Mouse (Mus musculus): Measurements from ENCODE around the gene Lrrc3c. TPM values are rescaled to one million over a fixed set of nuclear protein-coding genes. Genes with fewer than 3 reads are reported as not detected.

Gene Lrrc3c
- polyA plus RNA-seq, 1 experiment from 2014 or later = not detected

GRCm38 (mm10) chr11:98637501-98637900 is 39.4 kb downstream of the Lrrc3c start:
- H3K27ac ChIP-seq (ENCODE audit: low read length) = no peak overlapping the region
- no peaks in the 10 kb centered on the region for H3K27me3 ChIP-seq (ENCODE audit: control insufficient read depth, insufficient read depth, low read depth, low read length)
- WGBS = 68% methylated on average over 1 of the region's 1 CpGs
- H3K4me2 ChIP-seq (ENCODE audit: low read depth, low read length) = no peak overlapping the region
- ATAC-seq (ENCODE audit: low read depth) = no peak
- no peaks in the 10 kb centered on the region for H3K36me3 ChIP-seq (ENCODE audit: control insufficient read depth, insufficient read depth, low read length)
- H3K4me3 ChIP-seq (ENCODE audit: low read length) = no peak overlapping the region
- H3K9ac ChIP-seq (ENCODE audit: low read length) = no peak overlapping the region
- no peaks in the 10 kb centered on the region for H3K4me1 ChIP-seq (replicated peaks; ENCODE audit: control insufficient read depth, insufficient read depth, low read length)
- no peaks in the 10 kb centered on the region for H3K9me3 ChIP-seq (ENCODE audit: control insufficient read depth, low read length)

- Histone ChIP-seq H3K4me2 (ENCODE audit: low read depth, low read length) (no peak overlapping the region), H3K27me3 (ENCODE audit: control insufficient read depth, insufficient read depth, low read depth, low read length) (no peaks in the 10 kb centered on the region)
Observed at GRCm38 (mm10) chr11:98640091-98640490, 42.0 kb downstream of the Lrrc3c start.

GRCm38 (mm10) chr11:98644757-98645156 is 46.7 kb downstream of the Lrrc3c start:
- no peak overlapping the region for H3K27ac ChIP-seq (ENCODE audit: low read length)
- H3K9ac ChIP-seq (ENCODE audit: low read length) = no peak overlapping the region
- no peaks in the 10 kb centered on the region for H3K27me3 ChIP-seq (ENCODE audit: control insufficient read depth, insufficient read depth, low read depth, low read length)
- no peaks in the 10 kb centered on the region for H3K4me1 ChIP-seq (replicated peaks; ENCODE audit: control insufficient read depth, insufficient read depth, low read length)
- WGBS = 79% methylated on average over 3 of the region's 3 CpGs
- ATAC-seq (ENCODE audit: low read depth) = no peak
- no peaks in the 10 kb centered on the region for H3K9me3 ChIP-seq (ENCODE audit: control insufficient read depth, low read length)
- H3K4me3 ChIP-seq (ENCODE audit: low read length) = no peak overlapping the region
- H3K36me3 ChIP-seq (ENCODE audit: control insufficient read depth, insufficient read depth, low read length) = no peaks in the 10 kb centered on the region
- H3K4me2 ChIP-seq (ENCODE audit: low read depth, low read length) = no peak overlapping the region

More at GRCm38 (mm10) chr11:98640091-98640490, 42.0 kb downstream of the Lrrc3c start:
- no peak overlapping the region for H3K9ac ChIP-seq (ENCODE audit: low read length)
- H3K9me3 ChIP-seq (ENCODE audit: control insufficient read depth, low read length) = no peaks in the 10 kb centered on the region
- no peaks in the 10 kb centered on the region for H3K36me3 ChIP-seq (ENCODE audit: control insufficient read depth, insufficient read depth, low read length)
- no peak overlapping the region for H3K4me3 ChIP-seq (ENCODE audit: low read length)
- WGBS = 45% methylated on average over 5 of the region's 5 CpGs
- no peak overlapping the region for H3K27ac ChIP-seq (ENCODE audit: low read length)
- no peaks in the 10 kb centered on the region for H3K4me1 ChIP-seq (replicated peaks; ENCODE audit: control insufficient read depth, insufficient read depth, low read length)
- no peak for ATAC-seq (ENCODE audit: low read depth)

GRCm38 (mm10) chr11:98645946-98646345 is 47.9 kb downstream of the Lrrc3c start:
- H3K4me1 ChIP-seq (replicated peaks; ENCODE audit: control insufficient read depth, insufficient read depth, low read length) = no peaks in the 10 kb centered on the region
- 56% methylated on average over 2 of the region's 2 CpGs for WGBS

GRCm38 (mm10) chr11:98646459-98646858 is 48.4 kb downstream of the Lrrc3c start, which contains the start of gene Gsdma2:
Gene Gsdma2 (plus strand): TSS chr11:98646759.
- ATAC-seq (ENCODE audit: low read depth) = no peak
- Histone ChIP-seq H3K27ac (ENCODE audit: low read length) (no peak within 1 kb of the TSS), H3K9me3 (ENCODE audit: control insufficient read depth, low read length) (no peaks in the 10 kb centered on the region), H3K4me3 (ENCODE audit: low read length) (no peak within 1 kb of the TSS), H3K4me2 (ENCODE audit: low read depth, low read length) (no peak within 1 kb of the TSS), H3K36me3 (ENCODE audit: control insufficient read depth, insufficient read depth, low read length) (no peaks in the 10 kb centered on the region), H3K9ac (ENCODE audit: low read length) (no peak within 1 kb of the TSS), H3K27me3 (ENCODE audit: control insufficient read depth, insufficient read depth, low read depth, low read length) (no peaks in the 10 kb centered on the region), H3K4me1 (replicated peaks; ENCODE audit: control insufficient read depth, insufficient read depth, low read length) (no peaks in the 10 kb centered on the region)
- 43% methylated on average over 2 of the region's 2 CpGs for WGBS

More at GRCm38 (mm10) chr11:98645946-98646345, 47.9 kb downstream of the Lrrc3c start:
- H3K27me3 ChIP-seq (ENCODE audit: control insufficient read depth, insufficient read depth, low read depth, low read length) = no peaks in the 10 kb centered on the region
- no peak overlapping the region for H3K4me2 ChIP-seq (ENCODE audit: low read depth, low read length)
- ATAC-seq (ENCODE audit: low read depth) = no peak
- no peak overlapping the region for H3K4me3 ChIP-seq (ENCODE audit: low read length)
- H3K9ac ChIP-seq (ENCODE audit: low read length) = no peak overlapping the region
- H3K27ac ChIP-seq (ENCODE audit: low read length) = no peak overlapping the region
- H3K36me3 ChIP-seq (ENCODE audit: control insufficient read depth, insufficient read depth, low read length) = no peaks in the 10 kb centered on the region
- H3K9me3 ChIP-seq (ENCODE audit: control insufficient read depth, low read length) = no peaks in the 10 kb centered on the region

Other genes starting within 250 kb of the Lrrc3c start
- 5.6 and 6.1 TPM in 2 replicates for gene Ppp1r1b, start 249.9 kb upstream of the Lrrc3c start, polyA plus RNA-seq (2015; fragmentation: Nextera tagmentation; extraction: Ambion mirVana)
- gene Stard3, start 239.9 kb upstream of the Lrrc3c start, polyA plus RNA-seq (2015; fragmentation: Nextera tagmentation; extraction: Ambion mirVana) = 55.9 and 61.3 TPM in 2 replicates
- gene Tcap, start 214.5 kb upstream of the Lrrc3c start, polyA plus RNA-seq (2015; fragmentation: Nextera tagmentation; extraction: Ambion mirVana) = 6.7 and 8.0 TPM in 2 replicates
- gene Pnmt, start 211.8 kb upstream of the Lrrc3c start, polyA plus RNA-seq (2015; fragmentation: Nextera tagmentation; extraction: Ambion mirVana) = 0.13 TPM in 1 of 2 replicates, not detected in the other
- 15.0 and 16.2 TPM in 2 replicates for gene Pgap3, start 197.8 kb upstream of the Lrrc3c start, polyA plus RNA-seq (2015; fragmentation: Nextera tagmentation; extraction: Ambion mirVana)
- gene Erbb2, start 185.8 kb upstream of the Lrrc3c start, polyA plus RNA-seq (2015; fragmentation: Nextera tagmentation; extraction: Ambion mirVana) = 39.3 and 41.4 TPM in 2 replicates
- 87.5 and 97.5 TPM in 2 replicates for gene Mien1, start 159.3 kb upstream of the Lrrc3c start, polyA plus RNA-seq (2015; fragmentation: Nextera tagmentation; extraction: Ambion mirVana)
- gene Grb7, start 151.9 kb upstream of the Lrrc3c start, polyA plus RNA-seq (2015; fragmentation: Nextera tagmentation; extraction: Ambion mirVana) = 45.6 and 47.6 TPM in 2 replicates
- 0.33 and 1.1 TPM in 2 replicates for gene Ikzf3, start 52.3 kb upstream of the Lrrc3c start, polyA plus RNA-seq (2015; fragmentation: Nextera tagmentation; extraction: Ambion mirVana)
- gene Zpbp2, start 47.2 kb upstream of the Lrrc3c start, polyA plus RNA-seq (2015; fragmentation: Nextera tagmentation; extraction: Ambion mirVana) = 0.18 TPM in 1 of 2 replicates, not detected in the other
- gene Ormdl3, start 10.9 kb upstream of the Lrrc3c start, polyA plus RNA-seq (2015; fragmentation: Nextera tagmentation; extraction: Ambion mirVana) = 50.8 and 51.2 TPM in 2 replicates
- 0.69 and 1.2 TPM in 2 replicates for gene Gm12355, start 27.4 kb downstream of the Lrrc3c start, polyA plus RNA-seq (2015; fragmentation: Nextera tagmentation; extraction: Ambion mirVana)
- not detected in 2 replicates for gene Gsdma3, start 28.1 kb downstream of the Lrrc3c start, polyA plus RNA-seq (2015; fragmentation: Nextera tagmentation; extraction: Ambion mirVana)
- not detected in 2 replicates for gene Gsdma2, start 48.5 kb downstream of the Lrrc3c start, polyA plus RNA-seq (2015; fragmentation: Nextera tagmentation; extraction: Ambion mirVana)
- gene Gsdma, start 66.1 kb downstream of the Lrrc3c start, polyA plus RNA-seq (2015; fragmentation: Nextera tagmentation; extraction: Ambion mirVana) = 0.09 TPM in 1 of 2 replicates, not detected in the other
- gene Psmd3, start 84.3 kb downstream of the Lrrc3c start, polyA plus RNA-seq (2015; fragmentation: Nextera tagmentation; extraction: Ambion mirVana) = 165 and 177 TPM in 2 replicates
- gene Csf3, start 103.0 kb downstream of the Lrrc3c start, polyA plus RNA-seq (2015; fragmentation: Nextera tagmentation; extraction: Ambion mirVana) = not detected in 2 replicates
- 56.6 and 57.8 TPM in 2 replicates for gene Med24, start 131.1 kb downstream of the Lrrc3c start, polyA plus RNA-seq (2015; fragmentation: Nextera tagmentation; extraction: Ambion mirVana)
- 36.3 and 36.4 TPM in 2 replicates for gene Thra, start 142.3 kb downstream of the Lrrc3c start, polyA plus RNA-seq (2015; fragmentation: Nextera tagmentation; extraction: Ambion mirVana)
- gene Nr1d1, start 177.0 kb downstream of the Lrrc3c start, polyA plus RNA-seq (2015; fragmentation: Nextera tagmentation; extraction: Ambion mirVana) = 1.4 and 1.6 TPM in 2 replicates
- gene Msl1, start 197.2 kb downstream of the Lrrc3c start, polyA plus RNA-seq (2015; fragmentation: Nextera tagmentation; extraction: Ambion mirVana) = 19.4 and 20.3 TPM in 2 replicates
- 33.2 and 36.6 TPM in 2 replicates for gene Casc3, start 206.6 kb downstream of the Lrrc3c start, polyA plus RNA-seq (2015; fragmentation: Nextera tagmentation; extraction: Ambion mirVana)
- 1.3 and 1.4 TPM in 2 replicates for gene Rapgefl1, start 238.5 kb downstream of the Lrrc3c start, polyA plus RNA-seq (2015; fragmentation: Nextera tagmentation; extraction: Ambion mirVana)